Mouse (Mus musculus) cortical plate, adult 2 months (tissue): ENCODE results near the gene Padi4. TPM values are rescaled to one million over a fixed set of nuclear protein-coding genes. Genes with fewer than 3 reads are reported as not detected.
A peak's percentile ranks its signal among the peaks of the same experiment; 100 is the strongest.

Experiments used
- H3K27ac ChIP-seq: fragments of 200-500 bp; 2 replicates; pipeline ENCODE4 v1.5.1; 2012; ENCODE audit warnings: low read length, control low read depth, inconsistent platforms; ENCODE audit not compliant: insufficient read depth
- H3K4me1 ChIP-seq: fragments of 200-500 bp; 2 replicates; pipeline ENCODE4 v1.6.1; 2011; ENCODE audit warnings: low read length; ENCODE audit not compliant: control insufficient read depth, insufficient read depth
- H3K4me3 ChIP-seq: fragments of 200-500 bp; 2 replicates; pipeline ENCODE4 v1.5.1; 2011; ENCODE audit warnings: mild to moderate bottlenecking, low read length, control low read depth; ENCODE audit not compliant: insufficient read depth
- CTCF ChIP-seq: fragments of 200-500 bp; IDR thresholded peaks from 2 replicates; pipeline ENCODE4 v1.5.1; 2011; ENCODE audit warnings: mild to moderate bottlenecking, control low read depth, low read length; ENCODE audit not compliant: insufficient read depth; ENCODE audit errors: extremely low read depth
- POLR2A ChIP-seq: fragments of 200-500 bp; IDR thresholded peaks from 2 replicates; pipeline ENCODE4 v1.6.1; 2011; ENCODE audit warnings: mild to moderate bottlenecking, low read length, control low read depth; ENCODE audit not compliant: insufficient read depth; ENCODE audit errors: extremely low read depth
- polyA plus RNA-seq: library from polyadenylated mRNA; depleted of rRNA; stranded (reverse); fragments of >200 nt; gene quantifications from 2 replicates; pipeline ENCODE4 v1.2.3, GENCODE M21; 2012

Padi4 gene
- polyA plus RNA-seq, 1 experiment, result 0.31 TPM

DNA sequence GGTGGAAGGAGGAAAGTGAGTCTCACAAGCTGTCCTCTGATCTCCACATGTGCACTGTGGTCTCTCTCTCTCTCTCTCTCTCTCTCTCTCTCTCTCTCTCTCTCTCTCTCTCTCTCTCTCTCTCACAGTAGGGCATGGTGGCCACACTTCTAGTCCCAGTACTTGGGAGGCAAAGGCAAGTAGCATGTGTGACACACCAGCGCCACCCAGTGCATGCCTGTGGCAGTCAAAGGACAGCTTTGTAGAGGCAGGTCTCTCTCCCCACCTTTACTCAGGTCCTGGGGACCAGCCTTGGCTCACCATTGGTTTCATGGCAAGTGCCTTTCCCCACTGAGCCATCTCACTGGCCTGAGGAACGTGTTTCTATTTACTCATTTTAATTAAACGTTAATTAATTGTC lies 29.4 kb downstream of the Padi4 start:
- peaks cover 6% of the 10 kb centered on the region for H3K4me1 ChIP-seq
- H3K27ac ChIP-seq, result no peak overlapping the region
- TF ChIP-seq CTCF, result peak; percentile 89
- TF ChIP-seq POLR2A, result no peak

DNA sequence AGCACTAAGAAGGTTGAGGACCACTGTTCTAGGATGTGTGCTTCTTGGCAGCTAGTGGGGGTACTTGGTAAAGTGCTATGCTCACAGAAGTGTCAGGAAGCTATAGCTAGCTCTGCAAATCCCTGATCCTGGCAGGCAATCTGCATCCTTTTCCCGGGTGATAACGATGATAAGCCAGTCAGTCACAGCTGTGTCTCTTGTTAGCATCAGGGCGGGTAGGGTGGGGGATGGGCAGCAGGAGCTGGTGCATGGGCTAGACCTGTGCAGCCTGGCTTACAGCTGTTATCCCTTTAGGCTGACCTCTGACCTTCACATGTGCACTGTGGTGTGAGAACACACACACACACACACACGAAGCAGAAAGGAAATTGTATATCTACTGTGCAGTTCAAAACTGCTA lies 30.9 kb downstream of the Padi4 start:
- H3K27ac ChIP-seq, result no peak overlapping the region
- H3K4me3 ChIP-seq, result no peak overlapping the region
- H3K4me1 ChIP-seq, result peaks cover 6% of the 10 kb centered on the region
- no peak for TF ChIP-seq CTCF
- TF ChIP-seq POLR2A, result no peak

More for the DNA sequence above, 29.4 kb downstream of the Padi4 start:
- H3K4me3 ChIP-seq, result no peak overlapping the region

DNA sequence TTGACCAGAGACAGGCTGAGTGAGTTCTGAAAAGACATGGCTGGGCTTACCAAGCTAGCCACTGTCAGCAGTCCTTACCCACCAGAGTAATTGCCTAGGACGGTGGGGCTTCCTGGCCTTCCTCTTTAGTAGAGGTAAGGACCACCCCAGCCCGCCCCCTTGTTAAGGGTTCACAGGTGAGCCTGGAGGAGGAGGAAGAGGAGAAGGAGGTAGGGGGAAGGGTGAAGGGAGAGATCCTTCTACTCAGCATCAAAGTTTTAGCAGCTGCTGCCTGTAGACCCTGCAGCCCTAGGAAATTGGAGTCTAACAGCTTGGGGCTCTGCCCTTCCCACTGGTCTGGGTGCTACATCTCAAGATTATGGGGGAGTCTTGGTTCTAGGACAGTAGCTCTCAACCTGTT lies 31.5 kb downstream of the Padi4 start, which contains the start of gene Padi6:
Gene Padi6 (minus strand): TSS at position 101 of the 400 bp plus-strand sequence.
- Histone ChIP-seq H3K27ac (no peak within 1 kb of the TSS), H3K4me1 (peaks cover 6% of the 10 kb centered on the region), H3K4me3 (no peak within 1 kb of the TSS)
- TF ChIP-seq CTCF, result no peak
- TF ChIP-seq POLR2A, result no peak

DNA sequence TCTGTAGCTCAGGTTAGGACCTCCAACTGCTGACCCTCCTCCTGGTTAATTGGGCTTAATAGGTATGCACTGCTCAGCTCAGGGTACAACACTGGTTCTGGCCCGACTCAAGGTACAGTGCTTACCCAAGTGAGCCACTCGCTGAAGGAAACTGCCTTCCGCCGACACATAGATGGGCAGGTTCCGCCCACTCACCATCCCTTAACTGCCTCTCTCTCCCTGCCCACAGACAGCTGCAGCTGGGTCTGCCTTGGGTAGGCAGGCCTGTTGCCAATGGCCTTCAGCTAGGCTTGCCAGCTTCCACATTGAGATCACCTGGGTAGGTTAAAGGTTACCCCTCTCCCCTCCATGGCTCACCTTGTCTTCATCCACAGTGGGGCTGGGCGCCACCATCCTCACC lies 32.6 kb downstream of the Padi4 start:
- no peak overlapping the region for H3K27ac ChIP-seq
- no peak overlapping the region for H3K4me3 ChIP-seq
- TF ChIP-seq CTCF (no peak), POLR2A (no peak)
- H3K4me1 ChIP-seq, result peaks cover 6% of the 10 kb centered on the region

DNA sequence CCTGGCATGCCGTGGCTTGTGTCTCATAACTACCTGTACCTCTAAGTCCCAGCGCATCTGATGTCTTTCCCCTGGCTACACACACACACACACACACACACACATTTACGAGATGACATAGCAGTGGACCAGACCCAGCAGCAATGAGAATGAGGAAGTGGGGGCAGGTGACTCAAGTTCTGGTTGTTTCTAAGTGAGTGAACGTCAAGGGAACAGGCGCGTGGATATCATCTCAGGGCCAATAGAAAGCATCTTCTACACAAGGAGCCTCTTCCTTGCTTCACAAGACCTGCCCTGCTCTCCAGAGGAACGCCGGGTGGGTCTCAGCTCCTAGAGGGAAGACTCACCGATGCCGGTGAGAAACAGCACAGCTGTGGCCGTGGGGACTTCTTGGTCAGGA lies 33.4 kb downstream of the Padi4 start:
- H3K4me3 ChIP-seq, result no peak overlapping the region
- no peak overlapping the region for H3K27ac ChIP-seq
- TF ChIP-seq CTCF, result no peak
- TF ChIP-seq POLR2A, result no peak
- peaks cover 6% of the 10 kb centered on the region for H3K4me1 ChIP-seq

DNA sequence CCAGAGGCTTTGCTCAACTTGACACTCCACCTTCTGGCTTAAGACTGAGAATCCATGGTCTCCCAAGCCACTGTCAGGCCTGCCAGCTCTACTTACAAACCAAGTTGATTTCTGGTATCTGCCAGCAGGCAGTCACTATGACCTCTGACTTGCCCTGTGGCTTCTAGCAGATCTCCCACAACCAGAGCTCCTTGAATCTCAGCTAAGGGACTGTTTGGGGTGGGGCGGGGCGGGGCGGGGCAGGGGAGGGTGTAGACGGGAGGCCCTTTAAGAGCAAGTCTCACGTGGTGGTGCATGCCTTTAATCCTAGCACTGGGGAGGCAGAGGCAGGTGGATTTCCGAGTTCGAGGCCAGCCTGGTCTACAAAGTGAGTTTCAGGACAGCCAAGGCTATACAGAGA lies 41.2 kb downstream of the Padi4 start:
- Histone ChIP-seq H3K27ac (no peak overlapping the region), H3K4me3 (no peak overlapping the region), H3K4me1 (no peaks in the 10 kb centered on the region)
- TF ChIP-seq POLR2A (no peak), CTCF (no peak)

DNA sequence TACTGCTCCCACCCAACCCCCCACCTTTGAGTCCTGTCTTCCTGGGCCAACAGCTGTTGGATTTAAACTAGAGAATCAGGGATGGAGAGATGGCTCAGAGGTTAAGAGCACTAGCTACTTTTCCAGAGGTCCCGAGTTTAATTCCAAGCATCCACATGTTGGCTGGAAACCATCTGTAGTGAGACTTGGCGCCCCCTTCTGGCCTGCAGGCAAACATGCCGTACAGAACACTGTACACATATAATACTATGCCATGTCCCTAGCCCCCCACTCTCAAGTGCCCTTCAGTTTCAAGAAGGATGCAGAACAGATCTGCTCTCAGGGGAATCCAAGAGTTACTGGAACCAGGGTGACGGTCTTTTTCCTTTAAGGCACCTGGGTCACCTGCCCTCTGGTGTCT lies 42.4 kb downstream of the Padi4 start:
- Histone ChIP-seq H3K27ac (no peak overlapping the region), H3K4me3 (no peak overlapping the region), H3K4me1 (no peaks in the 10 kb centered on the region)
- no peak for TF ChIP-seq CTCF
- no peak for TF ChIP-seq POLR2A

DNA sequence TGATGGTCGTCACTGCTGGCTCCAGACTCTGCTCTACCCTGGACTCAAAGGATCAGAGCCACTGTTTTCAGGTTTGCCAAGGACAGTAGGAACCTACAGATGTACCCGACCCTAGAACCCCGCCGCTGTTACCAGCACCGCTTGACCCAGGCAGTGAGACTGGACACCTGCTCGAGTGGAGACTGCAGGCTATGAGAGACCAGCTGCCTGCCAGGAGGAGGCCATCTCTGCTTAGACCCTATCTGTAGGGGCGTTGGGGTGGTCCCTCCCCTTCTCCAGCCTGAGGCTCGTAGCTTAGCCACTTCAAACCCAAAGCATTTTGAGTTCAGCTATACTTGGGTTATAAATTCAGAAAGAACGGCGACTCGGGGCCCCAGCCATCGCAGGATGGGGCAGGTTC lies 47.1 kb downstream of the Padi4 start:
- no peak overlapping the region for H3K4me3 ChIP-seq
- TF ChIP-seq POLR2A (no peak), CTCF (no peak)
- no peak overlapping the region for H3K27ac ChIP-seq
- H3K4me1 ChIP-seq, result peaks cover 5% of the 10 kb centered on the region; the same call in 1 of the 2 replicates

DNA sequence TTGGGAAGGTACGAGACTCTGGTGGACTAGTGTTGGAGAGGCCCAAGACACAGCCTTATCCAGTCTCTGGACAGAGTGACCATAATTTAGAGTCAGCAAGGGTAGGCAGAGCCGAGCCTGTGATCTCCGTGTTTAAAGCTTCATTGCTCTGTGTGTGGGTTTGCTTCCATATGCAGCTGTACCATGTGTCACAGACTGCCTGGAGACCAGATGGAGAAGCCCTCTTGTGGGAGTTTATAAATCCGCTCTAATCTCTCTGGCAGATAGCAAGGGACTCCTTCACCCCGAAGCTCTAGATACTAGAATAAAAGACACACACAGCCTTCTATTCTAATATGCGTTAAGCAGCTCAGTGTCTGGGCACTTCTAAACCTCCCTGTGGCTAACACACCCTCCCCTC lies 49.3 kb downstream of the Padi4 start:
- Histone ChIP-seq H3K4me1 (peaks cover 5% of the 10 kb centered on the region; the same call in 1 of the 2 replicates), H3K4me3 (no peak overlapping the region), H3K27ac (no peak overlapping the region)
- no peak for TF ChIP-seq POLR2A
- TF ChIP-seq CTCF, result 0 out of 2 replicates have a peak, but pooled peaks have one; percentile 6

DNA sequence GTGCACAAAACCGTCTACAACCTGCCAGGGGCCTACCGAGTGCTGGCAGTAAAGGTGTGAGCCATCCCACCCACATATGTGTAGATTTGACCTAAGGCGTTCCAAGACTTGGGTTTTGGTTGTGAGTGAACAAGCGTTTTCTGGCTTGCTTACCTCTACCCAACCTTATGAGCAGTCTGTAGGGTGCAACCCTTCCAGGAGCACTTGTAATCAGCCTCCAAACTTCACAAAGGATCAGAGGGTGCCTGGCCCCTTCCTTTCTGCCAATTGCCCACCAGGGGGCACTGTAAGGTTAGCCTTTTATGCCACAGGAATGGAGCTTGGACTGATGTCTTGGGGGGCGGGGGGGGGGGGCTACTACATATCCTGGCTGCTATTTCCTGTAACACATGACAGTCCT lies 50.2 kb downstream of the Padi4 start:
- no peak overlapping the region for H3K27ac ChIP-seq
- TF ChIP-seq POLR2A (no peak), CTCF (peak; percentile 55)
- peaks cover 5% of the 10 kb centered on the region; the same call in 1 of the 2 replicates for H3K4me1 ChIP-seq
- H3K4me3 ChIP-seq, result no peak overlapping the region
